Mouse (Mus musculus) liver, embryonic 13.5 days (tissue): Measurements from ENCODE around the gene Exoc7. TPM values are rescaled to one million over a fixed set of nuclear protein-coding genes. Genes with fewer than 3 reads are reported as not detected.

ENCODE experiments used
- ATAC-seq: fragments of 200-750 bp; cut with Nextera tagmentation; 2 replicates; pipeline ENCODE4 v1.8.0; 2017; ENCODE audit warnings: low read depth, mild to moderate bottlenecking, moderate number of reproducible peaks, moderate library complexity
- DNase-seq: peaks from one replicate; pipeline ENCODE4 v3.0.0; 2022
- H3K27ac ChIP-seq: fragments of 300-500 bp; sonication (generic); 2 replicates; pipeline ENCODE4 v1.5.1; 2015; ENCODE audit warnings: moderate library complexity, mild to moderate bottlenecking, inconsistent platforms
- H3K27me3 ChIP-seq: fragments of 300-500 bp; sonication (generic); 2 replicates; pipeline ENCODE4 v1.6.1; 2015; ENCODE audit warnings: mild to moderate bottlenecking, inconsistent platforms
- H3K36me3 ChIP-seq: fragments of 300-500 bp; sonication (generic); 2 replicates; pipeline ENCODE4 v1.6.1; 2015; ENCODE audit warnings: mild to moderate bottlenecking, inconsistent platforms
- H3K4me1 ChIP-seq: fragments of 300-500 bp; sonication (generic); replicated peaks from 2 replicates; pipeline ENCODE4 v1.6.1; 2015; ENCODE audit warnings: inconsistent platforms
- H3K4me2 ChIP-seq: fragments of 300-500 bp; sonication (generic); 2 replicates; pipeline ENCODE4 v1.6.1; 2015; ENCODE audit warnings: inconsistent platforms, mild to moderate bottlenecking, moderate library complexity
- H3K4me3 ChIP-seq: fragments of 300-500 bp; sonication (generic); replicated peaks from 2 replicates; pipeline ENCODE4 v1.5.1; 2015; ENCODE audit warnings: mild to moderate bottlenecking, inconsistent platforms
- H3K9ac ChIP-seq: fragments of 300-500 bp; sonication (generic); 2 replicates; pipeline ENCODE4 v1.6.1; 2015; ENCODE audit warnings: mild to moderate bottlenecking, inconsistent platforms
- H3K9me3 ChIP-seq: fragments of 300-500 bp; sonication (generic); replicated peaks from 2 replicates; pipeline ENCODE4 v1.6.1; 2016; ENCODE audit warnings: inconsistent platforms
- WGBS: fragments of 180-500 bp; shearing (Covaris S2); methylation state at CpG from one replicate; pipeline ENCODE4 v1.1.7; 2015; ENCODE audit not compliant: insufficient replicate concordance; 5-methylcytosine and 5-hydroxymethylcytosine counted together
- polyA plus RNA-seq: library from polyadenylated mRNA; unstranded; fragments of >200 nt; fragmentation: Nextera tagmentation; extraction: Ambion mirVana; gene quantifications from 2 replicates; pipeline ENCODE4 v1.2.1, GENCODE M21; 2015

Gene Exoc7
- polyA plus RNA-seq, 1 experiment from 2014 or later = 21.3 TPM

- H3K4me3 ChIP-seq = no peak overlapping the region
Measured at GRCm38 (mm10) chr11:116309601-116310000, 2.6 kb upstream of the Exoc7 start.

GRCm38 (mm10) chr11:116307762-116308531 is 914 bp upstream of the Exoc7 start:
- Histone ChIP-seq H3K36me3 (peaks cover 24% of the 10 kb centered on the region), H3K4me2 (peak overlapping the region; percentile 80), H3K4me3 (peak overlapping the region; percentile 79; the same call in 1 of the 2 replicates), H3K4me1 (peaks cover 44% of the 10 kb centered on the region), H3K27me3 (0 out of 2 replicates have a peak, but pooled peaks cover 3% of the 10 kb centered on the region), H3K9ac (peak overlapping the region; percentile 61), H3K27ac (peak overlapping the region; percentile 88), H3K9me3 (no peaks in the 10 kb centered on the region)
- 50% methylated on average over 12 of the region's 12 CpGs for WGBS
- ATAC-seq = peak; percentile 84
- peak; percentile 37 for DNase-seq

More at GRCm38 (mm10) chr11:116309601-116310000, 2.6 kb upstream of the Exoc7 start:
- ATAC-seq (peak; percentile 16; the same call in 1 of the 2 replicates), DNase-seq (peak; percentile 16)
- H3K9me3 ChIP-seq = no peaks in the 10 kb centered on the region
- H3K9ac ChIP-seq = peak overlapping the region; percentile 33; the same call in 1 of the 2 replicates
- H3K4me2 ChIP-seq = no peak overlapping the region
- peaks cover 7% of the 10 kb centered on the region for H3K36me3 ChIP-seq
- WGBS = 13% methylated on average over 3 of the region's 3 CpGs
- peak overlapping the region; percentile 84 for H3K27ac ChIP-seq
- H3K4me1 ChIP-seq = peaks cover 44% of the 10 kb centered on the region
- 0 out of 2 replicates have a peak, but pooled peaks cover 3% of the 10 kb centered on the region for H3K27me3 ChIP-seq

GRCm38 (mm10) chr11:116306126-116306982 is 679 bp downstream of the Exoc7 start:
- ATAC-seq (peak; percentile 76), DNase-seq (peak; percentile 68)
- H3K9me3 ChIP-seq = no peaks in the 10 kb centered on the region
- H3K4me2 ChIP-seq = peak overlapping the region; percentile 80
- peaks cover 37% of the 10 kb centered on the region for H3K36me3 ChIP-seq
- peak overlapping the region; percentile 88 for H3K27ac ChIP-seq
- peaks cover 44% of the 10 kb centered on the region for H3K4me1 ChIP-seq
- 2% methylated on average over 53 of the region's 53 CpGs for WGBS
- H3K27me3 ChIP-seq = 0 out of 2 replicates have a peak, but pooled peaks cover 3% of the 10 kb centered on the region
- H3K4me3 ChIP-seq = peak overlapping the region; percentile 79
- peak overlapping the region; percentile 78 for H3K9ac ChIP-seq

GRCm38 (mm10) chr11:116305423-116305822 is 1.6 kb downstream of the Exoc7 start:
- H3K9me3 ChIP-seq = no peaks in the 10 kb centered on the region
- no peak overlapping the region; the same call in 1 of the 2 replicates for H3K9ac ChIP-seq
- H3K4me1 ChIP-seq = peaks cover 44% of the 10 kb centered on the region
- no peak overlapping the region for H3K27ac ChIP-seq
- H3K27me3 ChIP-seq = no peaks in the 10 kb centered on the region
- H3K4me2 ChIP-seq = peak overlapping the region; percentile 80
- H3K4me3 ChIP-seq = peak overlapping the region; percentile 79; the same call in 1 of the 2 replicates
- no peak for DNase-seq
- no peak for ATAC-seq
- peaks cover 43% of the 10 kb centered on the region for H3K36me3 ChIP-seq
- WGBS = 93% methylated on average over 2 of the region's 2 CpGs

- ATAC-seq (no peak), DNase-seq (no peak)
- Histone ChIP-seq H3K27me3 (no peaks in the 10 kb centered on the region), H3K9me3 (no peaks in the 10 kb centered on the region), H3K4me3 (no peak overlapping the region), H3K9ac (no peak overlapping the region), H3K4me1 (peaks cover 6% of the 10 kb centered on the region), H3K36me3 (peaks cover 48% of the 10 kb centered on the region), H3K27ac (no peak overlapping the region), H3K4me2 (no peak overlapping the region)
- WGBS = 84% methylated on average over 6 of the region's 6 CpGs
Measured at GRCm38 (mm10) chr11:116298621-116299020, 8.4 kb downstream of the Exoc7 start.

GRCm38 (mm10) chr11:116298221-116298620 is 8.8 kb downstream of the Exoc7 start:
- DNase-seq (no peak), ATAC-seq (no peak)
- Histone ChIP-seq H3K4me2 (no peak overlapping the region), H3K4me1 (peaks cover 10% of the 10 kb centered on the region), H3K4me3 (no peak overlapping the region), H3K27me3 (no peaks in the 10 kb centered on the region), H3K36me3 (peaks cover 44% of the 10 kb centered on the region), H3K9ac (no peak overlapping the region), H3K27ac (no peak overlapping the region), H3K9me3 (no peaks in the 10 kb centered on the region)
- 88% methylated on average over 11 of the region's 11 CpGs for WGBS

- Histone ChIP-seq H3K27me3 (no peaks in the 10 kb centered on the region), H3K4me3 (no peak overlapping the region), H3K27ac (no peak overlapping the region), H3K9ac (no peak overlapping the region), H3K4me1 (peaks cover 15% of the 10 kb centered on the region), H3K9me3 (no peaks in the 10 kb centered on the region), H3K4me2 (no peak overlapping the region), H3K36me3 (peaks cover 33% of the 10 kb centered on the region)
- no peak for DNase-seq
- 66% methylated on average over 3 of the region's 3 CpGs for WGBS
- ATAC-seq = no peak
Measured at GRCm38 (mm10) chr11:116297017-116297416, 10.0 kb downstream of the Exoc7 start.

GRCm38 (mm10) chr11:116296191-116296734 is 10.8 kb downstream of the Exoc7 start:
- Histone ChIP-seq H3K9me3 (no peaks in the 10 kb centered on the region), H3K27me3 (no peaks in the 10 kb centered on the region), H3K4me3 (no peak overlapping the region), H3K36me3 (peaks cover 27% of the 10 kb centered on the region), H3K27ac (no peak overlapping the region), H3K4me2 (no peak overlapping the region), H3K9ac (no peak overlapping the region), H3K4me1 (peaks cover 15% of the 10 kb centered on the region)
- no peak for ATAC-seq
- DNase-seq = no peak
- WGBS = 79% methylated on average over 8 of the region's 8 CpGs

- Histone ChIP-seq H3K36me3 (peaks cover 32% of the 10 kb centered on the region), H3K4me3 (no peak overlapping the region), H3K9ac (no peak overlapping the region), H3K27me3 (no peaks in the 10 kb centered on the region), H3K9me3 (no peaks in the 10 kb centered on the region), H3K4me1 (peaks cover 19% of the 10 kb centered on the region), H3K27ac (no peak overlapping the region), H3K4me2 (no peak overlapping the region)
- WGBS = 50% methylated on average over 5 of the region's 5 CpGs
- DNase-seq (no peak), ATAC-seq (no peak)
Measured at GRCm38 (mm10) chr11:116294319-116294718, 12.7 kb downstream of the Exoc7 start.

- 0 out of 2 replicates have a peak, but pooled peaks have one; percentile 35 for ATAC-seq
Measured at GRCm38 (mm10) chr11:116293538-116294137, 13.4 kb downstream of the Exoc7 start.

More at GRCm38 (mm10) chr11:116293538-116294137, 13.4 kb downstream of the Exoc7 start:
- Histone ChIP-seq H3K9me3 (no peaks in the 10 kb centered on the region), H3K27me3 (no peaks in the 10 kb centered on the region), H3K4me3 (no peak overlapping the region), H3K4me1 (peaks cover 20% of the 10 kb centered on the region), H3K27ac (no peak overlapping the region), H3K36me3 (peaks cover 33% of the 10 kb centered on the region), H3K9ac (no peak overlapping the region), H3K4me2 (no peak overlapping the region)
- 59% methylated on average over 12 of the region's 12 CpGs for WGBS
- no peak for DNase-seq
